Mouse (Mus musculus): ENCODE data around the gene Hcn1. TPM values are rescaled to one million over a fixed set of nuclear protein-coding genes. Genes with fewer than 3 reads are reported as not detected.

The Hcn1 gene
- polyA plus RNA-seq, 1 experiment from 2014 or later, result 0.60 TPM

GRCm38 (mm10) chr13:117836658-117837057, 234.5 kb downstream of the Hcn1 start:
- no peak for ATAC-seq (replicated peaks)
- no peaks in the 10 kb centered on the region for H3K9me3 ChIP-seq
- 5% methylated on average over 1 of the region's 1 CpGs for WGBS

GRCm38 (mm10) chr13:117838264-117838663, 236.1 kb downstream of the Hcn1 start:
- H3K9ac ChIP-seq (replicated peaks), result no peak overlapping the region
- no peak for ATAC-seq (replicated peaks)

More at GRCm38 (mm10) chr13:117836658-117837057, 234.5 kb downstream of the Hcn1 start:
- H3K4me2 ChIP-seq (replicated peaks), result no peak overlapping the region
- H3K27me3 ChIP-seq, result no peaks in the 10 kb centered on the region
- H3K9ac ChIP-seq (replicated peaks), result no peak overlapping the region
- no peak overlapping the region for H3K4me3 ChIP-seq
- H3K27ac ChIP-seq (replicated peaks), result no peak overlapping the region
- no peaks in the 10 kb centered on the region for H3K36me3 ChIP-seq
- H3K4me1 ChIP-seq, result no peaks in the 10 kb centered on the region

GRCm38 (mm10) chr13:117842366-117842765, 240.2 kb downstream of the Hcn1 start:
- Histone ChIP-seq H3K9ac (replicated peaks) (no peak overlapping the region), H3K4me2 (replicated peaks) (no peak overlapping the region), H3K27me3 (no peaks in the 10 kb centered on the region), H3K36me3 (no peaks in the 10 kb centered on the region), H3K4me1 (no peaks in the 10 kb centered on the region), H3K4me3 (no peak overlapping the region), H3K9me3 (no peaks in the 10 kb centered on the region), H3K27ac (replicated peaks) (no peak overlapping the region)
- no peak; the same call in 1 of the 2 replicates for ATAC-seq (replicated peaks)

More at GRCm38 (mm10) chr13:117838264-117838663, 236.1 kb downstream of the Hcn1 start:
- H3K4me3 ChIP-seq, result no peak overlapping the region
- H3K9me3 ChIP-seq, result no peaks in the 10 kb centered on the region
- H3K4me2 ChIP-seq (replicated peaks), result no peak overlapping the region
- no peaks in the 10 kb centered on the region for H3K36me3 ChIP-seq
- no peak overlapping the region for H3K27ac ChIP-seq (replicated peaks)
- WGBS, result 95% methylated on average over 7 of the region's 7 CpGs
- no peaks in the 10 kb centered on the region for H3K4me1 ChIP-seq
- H3K27me3 ChIP-seq, result no peaks in the 10 kb centered on the region

DNA sequence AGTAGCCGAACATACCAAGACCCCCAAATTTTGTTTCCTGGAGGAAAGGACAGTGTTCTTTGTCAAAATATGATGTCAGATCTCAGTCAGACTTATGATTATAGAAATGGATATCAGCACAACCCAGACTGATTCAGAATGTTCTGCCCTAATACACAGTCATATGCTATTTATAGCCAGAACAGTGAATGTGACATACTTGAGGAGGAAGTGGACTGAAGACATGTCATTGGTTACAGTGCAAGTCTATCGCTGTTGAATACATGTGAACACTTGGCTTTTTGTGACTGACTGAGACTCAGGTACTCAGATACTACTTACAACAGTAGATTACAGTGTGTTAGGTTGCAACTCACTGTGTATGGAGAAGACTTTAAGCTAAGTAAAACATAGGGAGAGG, 245.2 kb downstream of the Hcn1 start:
- Histone ChIP-seq H3K4me1 (no peaks in the 10 kb centered on the region), H3K36me3 (no peaks in the 10 kb centered on the region), H3K4me2 (replicated peaks) (no peak overlapping the region), H3K27ac (replicated peaks) (no peak overlapping the region), H3K27me3 (no peaks in the 10 kb centered on the region), H3K9me3 (no peaks in the 10 kb centered on the region), H3K9ac (replicated peaks) (no peak overlapping the region), H3K4me3 (no peak overlapping the region)
- ATAC-seq (replicated peaks), result no peak
- 98% methylated on average over 2 of the region's 2 CpGs for WGBS

GRCm38 (mm10) chr13:117848757-117849156, 246.6 kb downstream of the Hcn1 start:
- ATAC-seq (replicated peaks), result no peak
- WGBS, result 90% methylated on average over 4 of the region's 4 CpGs

GRCm38 (mm10) chr13:117851954-117852710, 250.0 kb downstream of the Hcn1 start:
- Histone ChIP-seq H3K27me3 (no peaks in the 10 kb centered on the region), H3K4me3 (no peak overlapping the region), H3K36me3 (no peaks in the 10 kb centered on the region), H3K27ac (replicated peaks) (no peak overlapping the region), H3K4me2 (replicated peaks) (no peak overlapping the region), H3K9ac (replicated peaks) (no peak overlapping the region), H3K9me3 (no peaks in the 10 kb centered on the region), H3K4me1 (no peaks in the 10 kb centered on the region)
- ATAC-seq (replicated peaks), result no peak
- 69% methylated on average over 6 of the region's 6 CpGs for WGBS

More at GRCm38 (mm10) chr13:117848757-117849156, 246.6 kb downstream of the Hcn1 start:
- Histone ChIP-seq H3K9me3 (no peaks in the 10 kb centered on the region), H3K4me2 (replicated peaks) (no peak overlapping the region), H3K4me3 (no peak overlapping the region), H3K27me3 (no peaks in the 10 kb centered on the region), H3K9ac (replicated peaks) (no peak overlapping the region), H3K4me1 (no peaks in the 10 kb centered on the region), H3K27ac (replicated peaks) (no peak overlapping the region), H3K36me3 (no peaks in the 10 kb centered on the region)

DNA sequence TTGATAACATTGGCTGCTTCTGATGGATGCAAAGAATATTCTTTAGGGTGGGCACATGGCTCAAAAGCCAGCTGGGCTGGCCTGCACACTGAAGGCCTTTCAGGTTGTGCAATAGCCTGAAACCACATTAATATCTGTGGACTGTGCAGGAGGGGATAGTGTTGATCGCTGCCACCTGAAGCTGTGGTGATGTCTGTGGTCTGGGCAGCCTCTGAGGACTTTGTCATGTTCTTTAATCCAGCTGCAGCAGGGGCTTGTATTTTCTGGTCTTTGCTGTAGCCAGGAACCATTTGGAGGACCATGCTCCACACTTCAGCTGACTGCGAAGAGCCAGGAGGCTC, 250.6 kb downstream of the Hcn1 start:
- Histone ChIP-seq H3K27ac (replicated peaks) (no peak overlapping the region), H3K4me2 (replicated peaks) (no peak overlapping the region), H3K4me3 (no peak overlapping the region), H3K4me1 (no peaks in the 10 kb centered on the region), H3K9me3 (no peaks in the 10 kb centered on the region), H3K36me3 (no peaks in the 10 kb centered on the region), H3K9ac (replicated peaks) (no peak overlapping the region), H3K27me3 (no peaks in the 10 kb centered on the region)
- ATAC-seq (replicated peaks), result no peak
- 92% methylated on average over 2 of the region's 2 CpGs for WGBS

- H3K36me3 ChIP-seq, result no peaks in the 10 kb centered on the region
- H3K4me2 ChIP-seq (replicated peaks), result no peak overlapping the region
- H3K9ac ChIP-seq (replicated peaks), result no peak overlapping the region
- no peaks in the 10 kb centered on the region for H3K27me3 ChIP-seq
- H3K4me3 ChIP-seq, result no peak overlapping the region
- 84% methylated on average over 3 of the region's 3 CpGs for WGBS
- no peaks in the 10 kb centered on the region for H3K9me3 ChIP-seq
- H3K4me1 ChIP-seq, result no peaks in the 10 kb centered on the region
- no peak overlapping the region for H3K27ac ChIP-seq (replicated peaks)
- ATAC-seq (replicated peaks), result no peak
These were observed 256.3 kb downstream of the Hcn1 start for GRCm38 (mm10) chr13:117858416-117858815.

DNA sequence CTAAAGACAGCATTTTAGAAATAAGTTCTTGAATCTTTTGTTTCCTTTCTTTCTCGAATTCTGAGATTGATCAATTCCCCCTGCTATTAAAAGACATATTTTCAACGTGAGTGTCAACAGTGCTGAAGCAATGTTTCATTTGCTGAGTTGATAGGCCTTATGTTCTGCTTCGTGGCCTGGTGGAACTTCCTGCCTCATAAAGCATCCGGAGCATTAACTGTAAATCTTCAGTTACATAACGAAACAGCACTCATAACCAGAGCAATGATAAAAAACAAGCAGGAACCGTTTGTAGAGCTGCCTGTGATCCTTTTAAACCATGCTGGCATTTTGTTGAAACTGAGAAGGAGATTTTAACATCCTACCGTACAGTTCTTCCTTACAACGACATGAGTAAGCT, 275.7 kb downstream of the Hcn1 start:
- Histone ChIP-seq H3K27me3 (no peaks in the 10 kb centered on the region), H3K27ac (replicated peaks) (no peak overlapping the region), H3K4me3 (no peak overlapping the region), H3K36me3 (no peaks in the 10 kb centered on the region), H3K9me3 (no peaks in the 10 kb centered on the region), H3K9ac (replicated peaks) (no peak overlapping the region), H3K4me2 (replicated peaks) (no peak overlapping the region), H3K4me1 (no peaks in the 10 kb centered on the region)
- WGBS, result 77% methylated on average over 8 of the region's 8 CpGs
- ATAC-seq (replicated peaks), result no peak

GRCm38 (mm10) chr13:117880471-117881225, 278.5 kb downstream of the Hcn1 start:
- peak; percentile 67; the same call in 1 of the 2 replicates for ATAC-seq (replicated peaks)

DNA sequence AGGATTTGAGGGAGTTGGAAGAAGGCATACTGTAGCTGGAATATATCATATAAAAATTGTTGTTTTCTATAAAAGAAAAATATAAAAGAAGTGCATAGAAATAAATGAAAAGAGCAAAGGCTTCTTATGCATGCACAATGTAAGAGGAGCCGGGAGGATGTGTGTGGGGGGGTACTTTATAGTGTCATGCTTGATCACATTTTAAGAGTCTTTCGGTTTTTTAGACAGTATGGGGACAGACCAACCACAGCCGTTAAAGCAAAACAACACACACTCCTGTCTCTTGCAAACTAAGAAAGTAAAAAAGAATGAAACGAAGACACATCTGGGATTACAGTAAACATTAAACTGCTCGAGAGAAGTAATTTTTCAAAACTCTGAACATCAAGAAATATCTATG, 290.0 kb downstream of the Hcn1 start:
- no peak for ATAC-seq (replicated peaks)
- Histone ChIP-seq H3K4me1 (no peaks in the 10 kb centered on the region), H3K9me3 (no peaks in the 10 kb centered on the region), H3K4me3 (no peak overlapping the region), H3K36me3 (no peaks in the 10 kb centered on the region), H3K27me3 (no peaks in the 10 kb centered on the region), H3K9ac (replicated peaks) (no peak overlapping the region), H3K27ac (replicated peaks) (no peak overlapping the region), H3K4me2 (replicated peaks) (no peak overlapping the region)
- 83% methylated on average over 5 of the region's 5 CpGs for WGBS

More at GRCm38 (mm10) chr13:117880471-117881225, 278.5 kb downstream of the Hcn1 start:
- Histone ChIP-seq H3K36me3 (no peaks in the 10 kb centered on the region), H3K4me3 (no peak overlapping the region), H3K27me3 (no peaks in the 10 kb centered on the region), H3K4me2 (replicated peaks) (no peak overlapping the region), H3K27ac (replicated peaks) (no peak overlapping the region), H3K4me1 (no peaks in the 10 kb centered on the region), H3K9ac (replicated peaks) (no peak overlapping the region), H3K9me3 (no peaks in the 10 kb centered on the region)
- WGBS, result 70% methylated on average over 4 of the region's 4 CpGs

GRCm38 (mm10) chr13:117898052-117898451, 295.9 kb downstream of the Hcn1 start:
- no peaks in the 10 kb centered on the region for H3K27me3 ChIP-seq
- no peaks in the 10 kb centered on the region for H3K9me3 ChIP-seq
- H3K36me3 ChIP-seq, result no peaks in the 10 kb centered on the region
- H3K4me2 ChIP-seq (replicated peaks), result no peak overlapping the region
- ATAC-seq (replicated peaks), result no peak
- H3K27ac ChIP-seq (replicated peaks), result no peak overlapping the region
- WGBS, result 81% methylated on average over 2 of the region's 2 CpGs
- H3K9ac ChIP-seq (replicated peaks), result no peak overlapping the region
- no peaks in the 10 kb centered on the region for H3K4me1 ChIP-seq
- no peak overlapping the region for H3K4me3 ChIP-seq
